Mouse (Mus musculus) spleen, adult 2 months (tissue): ENCODE measurements at regions not wholly inside any gene's neighbourhood (a gene's known extent, or its start where the extent isn't known, plus 50 kb on each side); places are given as distances from the start of the nearest gene placed in this dataset.

Experiments used
- DNase-seq, 2 experiments: peaks; one replicate each; pipeline versions ENCODE4 v3.0.0 to v3.0.0-alpha.2; 2012 to 2021; ENCODE audit warnings: low spot score in 2 of 2, low read depth in 1 of 2
- H3K27ac ChIP-seq: fragments of 200-500 bp; 2 replicates; pipeline ENCODE4 v1.5.1; 2012; ENCODE audit warnings: low read length, inconsistent platforms; ENCODE audit not compliant: insufficient read depth
- H3K27me3 ChIP-seq: fragments of 200-500 bp; 2 replicates; pipeline ENCODE4 v1.6.1; 2012; ENCODE audit warnings: mild to moderate bottlenecking, moderate library complexity, low read length, inconsistent platforms; ENCODE audit not compliant: control insufficient read depth, insufficient read depth
- H3K36me3 ChIP-seq: fragments of 200-500 bp; 2 replicates; pipeline ENCODE4 v1.6.1; 2012; ENCODE audit warnings: mild to moderate bottlenecking, low read length, inconsistent platforms; ENCODE audit not compliant: control insufficient read depth, insufficient read depth
- H3K4me1 ChIP-seq: fragments of 200-500 bp; 2 replicates; pipeline ENCODE4 v1.6.1; 2011; ENCODE audit warnings: inconsistent platforms; ENCODE audit not compliant: control insufficient read depth, insufficient read depth, insufficient read length
- H3K4me3 ChIP-seq: fragments of 200-500 bp; 2 replicates; pipeline ENCODE4 v1.5.1; 2011; ENCODE audit warnings: mild to moderate bottlenecking, inconsistent platforms; ENCODE audit not compliant: insufficient read depth, insufficient read length; ENCODE audit errors: extremely low read depth
- CTCF ChIP-seq: fragments of 200-500 bp; IDR thresholded peaks from 2 replicates; pipeline ENCODE4 v1.5.1; 2011; ENCODE audit warnings: mild to moderate bottlenecking, inconsistent platforms; ENCODE audit not compliant: insufficient read depth, insufficient read length, insufficient replicate concordance; ENCODE audit errors: extremely low read depth
- POLR2A ChIP-seq: fragments of 200-500 bp; IDR thresholded peaks from 2 replicates; pipeline ENCODE4 v1.6.1; 2011; ENCODE audit warnings: low read depth, low read length, inconsistent platforms
- WGBS: fragments of 180-500 bp; shearing (Covaris S2); methylation state at CpG from one replicate; pipeline ENCODE4 v1.1.7; 2018; 5-methylcytosine and 5-hydroxymethylcytosine counted together

DNA sequence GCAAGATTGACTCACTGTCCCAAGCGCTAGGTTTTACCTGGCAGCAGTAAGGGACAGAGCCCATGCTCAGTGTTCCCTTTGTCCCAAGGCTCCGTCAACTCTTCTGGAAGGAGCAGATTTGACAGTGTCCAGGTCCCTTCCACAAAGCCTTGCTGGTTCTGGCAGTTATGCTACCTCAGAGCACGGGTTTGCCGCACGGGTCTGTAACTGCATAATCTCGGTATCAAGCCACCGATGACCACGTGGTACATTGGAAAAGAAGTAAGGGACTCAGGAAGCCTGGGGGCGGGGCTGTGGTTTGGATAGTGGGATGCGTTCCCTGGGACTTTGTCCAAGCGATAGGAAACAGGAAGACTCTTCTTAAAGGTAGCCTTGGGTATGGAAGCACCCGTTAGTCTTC, 319.3 kb downstream of the Mtx2 start:
- TF ChIP-seq POLR2A: no peak
- no peak for TF ChIP-seq CTCF
- 65% methylated on average over 12 of the region's 12 CpGs for WGBS
- no peak for DNase-seq
- H3K36me3 ChIP-seq: no peaks in the 10 kb centered on the region
- H3K4me1 ChIP-seq: no peaks in the 10 kb centered on the region
- no peaks in the 10 kb centered on the region for H3K27me3 ChIP-seq
- no peak overlapping the region for H3K27ac ChIP-seq
- no peak overlapping the region for H3K4me3 ChIP-seq

DNA sequence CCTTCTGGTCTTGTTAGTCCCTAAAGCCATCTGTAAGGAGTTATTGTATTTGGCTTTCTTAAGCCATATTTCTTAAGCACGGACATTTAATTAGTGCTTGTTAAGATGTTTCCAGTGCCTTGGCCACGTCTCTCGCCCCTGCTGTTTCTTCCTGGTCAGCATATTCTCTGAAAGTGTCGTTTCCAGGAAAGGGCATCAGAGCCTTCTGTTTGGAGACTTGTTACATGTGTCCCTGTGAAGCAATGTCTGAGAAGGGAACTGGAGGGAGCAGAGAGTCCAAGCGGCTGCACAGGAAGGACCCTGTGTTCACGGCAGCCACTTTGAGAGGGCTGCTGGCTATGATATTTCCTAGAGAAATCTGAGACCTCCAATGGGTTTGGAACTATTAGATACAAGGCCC, 320.7 kb downstream of the Mtx2 start:
- Histone ChIP-seq H3K36me3 (no peaks in the 10 kb centered on the region), H3K4me3 (no peak overlapping the region), H3K4me1 (no peaks in the 10 kb centered on the region), H3K27me3 (no peaks in the 10 kb centered on the region), H3K27ac (no peak overlapping the region)
- WGBS: 66% methylated on average over 6 of the region's 6 CpGs
- no peak for DNase-seq
- TF ChIP-seq CTCF (no peak), POLR2A (no peak)

DNA sequence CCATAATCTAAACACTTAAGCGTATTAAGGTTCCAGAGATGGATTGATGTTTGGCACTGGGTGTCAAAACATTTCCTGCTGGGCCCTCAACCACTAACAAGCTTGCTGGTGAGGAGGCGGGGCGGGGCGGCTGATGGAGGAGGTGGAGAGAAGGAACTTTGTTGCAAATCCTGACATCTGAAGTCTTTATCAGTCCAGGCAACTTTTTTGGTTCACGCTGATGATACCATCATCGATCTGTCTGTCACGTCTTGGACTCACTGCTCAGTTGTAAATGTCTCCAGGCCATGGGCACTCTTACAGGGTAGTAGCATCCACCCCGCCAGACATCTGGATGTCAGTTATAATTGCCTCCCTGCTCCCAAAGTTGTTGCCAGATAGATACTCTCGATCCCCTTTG, 321.8 kb downstream of the Mtx2 start:
- H3K4me3 ChIP-seq: no peak overlapping the region
- no peak for TF ChIP-seq POLR2A
- WGBS: 85% methylated on average over 9 of the region's 9 CpGs
- no peak for DNase-seq
- H3K27ac ChIP-seq: no peak overlapping the region
- H3K4me1 ChIP-seq: no peaks in the 10 kb centered on the region
- H3K27me3 ChIP-seq: no peaks in the 10 kb centered on the region
- H3K36me3 ChIP-seq: no peaks in the 10 kb centered on the region

DNA sequence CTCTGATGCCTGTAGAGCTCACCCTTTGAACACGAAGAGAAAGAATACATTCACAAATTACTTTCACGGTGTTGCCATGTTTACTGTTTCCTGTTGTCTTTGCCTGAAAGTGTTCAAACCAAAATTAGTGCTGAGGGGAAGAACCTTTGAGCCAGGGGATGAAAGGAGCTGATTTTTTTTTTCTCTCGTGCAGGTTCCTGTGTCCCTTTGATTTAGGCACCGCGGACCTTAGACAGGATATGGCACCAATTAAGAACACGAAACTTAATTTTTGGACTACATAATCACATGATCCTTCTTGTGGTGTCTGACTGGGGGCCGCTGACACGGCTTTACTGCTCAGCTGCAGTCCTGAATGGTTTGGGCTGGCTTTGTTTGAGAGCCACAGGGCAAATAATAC, 322.4 kb downstream of the Mtx2 start:
- H3K4me1 ChIP-seq: no peaks in the 10 kb centered on the region
- no peak overlapping the region for H3K27ac ChIP-seq
- no peaks in the 10 kb centered on the region for H3K36me3 ChIP-seq
- 54% methylated on average over 8 of the region's 8 CpGs for WGBS
- H3K27me3 ChIP-seq: no peaks in the 10 kb centered on the region
- DNase-seq: no peak
- no peak for TF ChIP-seq POLR2A
- no peak for TF ChIP-seq CTCF
- no peak overlapping the region for H3K4me3 ChIP-seq

DNA sequence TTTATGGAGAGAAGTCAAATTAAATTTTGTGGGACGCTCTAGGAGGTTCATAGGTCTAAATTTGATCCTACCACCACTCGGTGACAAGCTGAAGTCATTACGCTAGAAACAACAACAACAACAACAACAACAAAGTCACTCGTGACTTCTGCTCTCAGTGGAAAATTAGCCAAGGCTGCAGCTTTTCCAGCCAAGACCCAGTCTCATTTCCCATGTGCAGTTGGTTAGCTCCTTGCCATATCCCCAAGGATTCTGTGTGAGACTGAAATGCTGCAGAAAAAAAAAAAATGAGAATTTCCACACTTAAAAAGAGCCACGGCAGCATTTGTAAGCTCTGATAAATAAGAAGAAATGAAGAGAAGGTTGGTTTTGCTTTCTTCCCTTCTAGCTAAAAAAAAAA, 323.4 kb downstream of the Mtx2 start:
- WGBS: 86% methylated on average over 5 of the region's 5 CpGs
- H3K27ac ChIP-seq: no peak overlapping the region
- TF ChIP-seq POLR2A: no peak
- TF ChIP-seq CTCF: no peak
- no peak for DNase-seq
- no peaks in the 10 kb centered on the region for H3K36me3 ChIP-seq
- no peak overlapping the region for H3K4me3 ChIP-seq
- H3K27me3 ChIP-seq: no peaks in the 10 kb centered on the region
- H3K4me1 ChIP-seq: no peaks in the 10 kb centered on the region

DNA sequence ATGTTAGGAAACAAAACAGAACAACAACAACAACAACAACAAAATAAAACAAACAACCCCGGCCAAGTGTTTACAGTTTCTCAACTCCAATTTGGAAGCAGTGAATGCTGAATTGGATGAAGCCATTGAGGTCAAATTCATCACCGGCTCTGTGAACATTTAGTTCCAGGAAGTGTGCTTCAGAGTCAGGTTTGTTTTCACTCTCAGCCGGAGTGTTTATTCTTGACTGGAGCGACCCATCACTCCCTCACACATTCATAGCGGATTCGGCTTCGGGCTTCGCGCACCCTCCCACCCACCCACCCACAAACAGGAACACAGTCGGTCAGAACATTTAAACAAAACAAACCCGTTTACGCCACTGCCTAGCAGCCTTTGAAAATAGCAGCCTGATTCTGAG, 324.0 kb downstream of the Mtx2 start:
- WGBS: 12% methylated on average over 12 of the region's 12 CpGs
- H3K4me3 ChIP-seq: no peak overlapping the region
- H3K27ac ChIP-seq: no peak overlapping the region
- H3K36me3 ChIP-seq: no peaks in the 10 kb centered on the region
- H3K4me1 ChIP-seq: no peaks in the 10 kb centered on the region
- TF ChIP-seq CTCF (no peak), POLR2A (no peak)
- DNase-seq: no peak
- no peaks in the 10 kb centered on the region for H3K27me3 ChIP-seq

DNA sequence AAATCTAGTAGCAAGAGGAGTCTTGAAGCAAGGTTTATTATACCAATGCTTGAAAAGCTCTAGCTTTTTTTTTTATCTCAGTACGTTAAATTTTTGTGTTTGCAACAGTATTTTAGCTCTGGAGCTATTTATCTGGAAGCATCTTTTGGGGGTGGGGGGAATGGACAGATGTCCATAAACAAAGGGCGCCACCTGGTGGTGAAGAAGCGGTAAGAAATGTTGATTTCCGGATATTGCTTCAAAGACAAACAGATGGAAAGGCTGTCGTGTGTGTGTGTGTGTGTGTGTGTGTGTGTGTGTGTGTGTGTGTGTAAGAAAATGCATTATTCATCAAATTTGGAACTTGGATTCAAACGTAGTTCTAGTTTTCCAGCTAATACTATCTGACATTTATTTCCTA, 325.4 kb downstream of the Mtx2 start:
- peak; percentile 11 to 17 for DNase-seq
- H3K27ac ChIP-seq: no peak overlapping the region
- no peaks in the 10 kb centered on the region for H3K27me3 ChIP-seq
- TF ChIP-seq POLR2A (no peak), CTCF (peak; percentile 9; the same call in 1 of the 2 replicates)
- no peaks in the 10 kb centered on the region for H3K36me3 ChIP-seq
- WGBS: 5% methylated on average over 6 of the region's 6 CpGs
- H3K4me1 ChIP-seq: no peaks in the 10 kb centered on the region
- no peak overlapping the region for H3K4me3 ChIP-seq
